Mouse (Mus musculus): ENCODE data around the gene Mrpl10. TPM values are rescaled to one million over a fixed set of nuclear protein-coding genes. Genes with fewer than 3 reads are reported as not detected.

Gene Mrpl10
- polyA plus RNA-seq (2012; rRNA removed; ENCODE audit: low replicate concordance), result 110 and 130 TPM in 2 replicates

GRCm38 (mm10) chr11:97041022-97041899, at the start of gene Mrpl10, which contains the start of gene Lrrc46:
Gene Mrpl10 (plus strand): TSS chr11:97041560.
Gene Lrrc46 (minus strand): TSS chr11:97041407.

GRCm38 (mm10) chr11:97013121-97013670, 28.2 kb upstream of the Mrpl10 start, which contains the start of gene Sp6:
Gene Sp6 (plus strand): TSS chr11:97013394.

GRCm38 (mm10) chr11:97029686-97030417, 11.5 kb upstream of the Mrpl10 start, which contains the start of gene Scrn2:
Gene Scrn2 (plus strand): TSS chr11:97029938.

GRCm38 (mm10) chr11:97050216-97050943, 9.0 kb downstream of the Mrpl10 start, which contains the start of gene Osbpl7:
Gene Osbpl7 (plus strand): TSS chr11:97050628.

Other genes starting within 250 kb of the Mrpl10 start
- 270 and 474 TPM in 2 replicates for gene Nfe2l1, start 211.6 kb upstream of the Mrpl10 start, polyA plus RNA-seq (2012; rRNA removed; ENCODE audit: low replicate concordance)
- 50.5 and 76.5 TPM in 2 replicates for gene Copz2, start 191.7 kb upstream of the Mrpl10 start, polyA plus RNA-seq (2012; rRNA removed; ENCODE audit: low replicate concordance)
- gene Cdk5rap3, start 125.1 kb upstream of the Mrpl10 start, polyA plus RNA-seq (2012; rRNA removed; ENCODE audit: low replicate concordance), result 37.2 and 38.7 TPM in 2 replicates
- gene Prr15l, start 113.5 kb upstream of the Mrpl10 start, polyA plus RNA-seq (2012; rRNA removed; ENCODE audit: low replicate concordance), result 7.6 and 11.5 TPM in 2 replicates
- gene Pnpo, start 97.6 kb upstream of the Mrpl10 start, polyA plus RNA-seq (2012; rRNA removed; ENCODE audit: low replicate concordance), result 24.5 and 33.6 TPM in 2 replicates
- gene Sp2, start 58.6 kb upstream of the Mrpl10 start, polyA plus RNA-seq (2012; rRNA removed; ENCODE audit: low replicate concordance), result 15.6 and 27.4 TPM in 2 replicates
- gene Sp6, start 28.2 kb upstream of the Mrpl10 start, polyA plus RNA-seq (2012; rRNA removed; ENCODE audit: low replicate concordance), result 1.4 and 2.4 TPM in 2 replicates
- gene Scrn2, start 11.6 kb upstream of the Mrpl10 start, polyA plus RNA-seq (2012; rRNA removed; ENCODE audit: low replicate concordance), result 11.8 and 14.6 TPM in 2 replicates
- gene Lrrc46, start 153 bp upstream of the Mrpl10 start, polyA plus RNA-seq (2012; rRNA removed; ENCODE audit: low replicate concordance), result 0.19 and 0.57 TPM in 2 replicates
- gene Osbpl7, start 9.1 kb downstream of the Mrpl10 start, polyA plus RNA-seq (2012; rRNA removed; ENCODE audit: low replicate concordance), result 15.0 and 19.1 TPM in 2 replicates
- 1.8 and 4.5 TPM in 2 replicates for gene Tbx21, start 73.8 kb downstream of the Mrpl10 start, polyA plus RNA-seq (2012; rRNA removed; ENCODE audit: low replicate concordance)
- gene Tbkbp1, start 109.9 kb downstream of the Mrpl10 start, polyA plus RNA-seq (2012; rRNA removed; ENCODE audit: low replicate concordance), result 22.1 and 52.2 TPM in 2 replicates
- 20.7 and 33.5 TPM in 2 replicates for gene Kpnb1, start 146.3 kb downstream of the Mrpl10 start, polyA plus RNA-seq (2012; rRNA removed; ENCODE audit: low replicate concordance)
- gene Npepps, start 239.1 kb downstream of the Mrpl10 start, polyA plus RNA-seq (2012; rRNA removed; ENCODE audit: low replicate concordance), result 20.0 and 23.4 TPM in 2 replicates